Mouse (Mus musculus): ENCODE data around the gene Ros1. TPM values are rescaled to one million over a fixed set of nuclear protein-coding genes. Genes with fewer than 3 reads are reported as not detected.

The Ros1 gene
- total RNA-seq (2014; rRNA removed) (not detected in 2 replicates), polyA plus RNA-seq (2012; rRNA removed) (not detected in 2 replicates)

- Histone ChIP-seq H3K4me3 (ENCODE audit: insufficient read depth, low read depth, low read length) (no peak within 1 kb of the TSS), H3K9ac (ENCODE audit: low read depth, low read length) (no peak within 1 kb of the TSS)
- 77% methylated on average over 7 of the region's 7 CpGs for WGBS
These were observed at the start of gene Ros1 for GRCm38 (mm10) chr10:52194957-52195852. Ros1 (minus strand) TSS chr10:52195244.

GRCm38 (mm10) chr10:52242680-52243323 lies 47.8 kb upstream of the Ros1 start:
- 53% methylated on average over 7 of the region's 7 CpGs for WGBS
- no peak overlapping the region for H3K9ac ChIP-seq (ENCODE audit: low read depth, low read length)
- no peaks in the 10 kb centered on the region for H3K27me3 ChIP-seq (ENCODE audit: control insufficient read depth, insufficient read depth, low read length)
- no peak for DNase-seq (ENCODE audit: extremely low read depth, low read depth, low spot score)
- H3K4me1 ChIP-seq (ENCODE audit: control insufficient read depth, insufficient read depth, low read length), result no peaks in the 10 kb centered on the region
- H3K36me3 ChIP-seq (ENCODE audit: control insufficient read depth, insufficient read depth, low read length), result no peaks in the 10 kb centered on the region
- H3K27ac ChIP-seq (replicated peaks; ENCODE audit: insufficient read depth, low read depth, low read length), result no peak overlapping the region
- peaks cover 31% of the 10 kb centered on the region for H3K79me2 ChIP-seq (ENCODE audit: control insufficient read depth, insufficient read depth, low read length)
- TF ChIP-seq POLR2A (IDR thresholded peaks at IDR 0.05; ENCODE audit: extremely low read depth, insufficient read depth, low read length) (no peak), CTCF (IDR thresholded peaks at IDR 0.05; ENCODE audit: low read depth, low read length) (no peak)
- H3K4me3 ChIP-seq (ENCODE audit: insufficient read depth, low read depth, low read length), result no peak overlapping the region

More at GRCm38 (mm10) chr10:52194957-52195852, at the start of gene Ros1:
- Histone ChIP-seq H3K36me3 (ENCODE audit: control insufficient read depth, insufficient read depth, low read length) (no peaks in the 10 kb centered on the region), H3K27me3 (ENCODE audit: control insufficient read depth, insufficient read depth, low read length) (peaks cover 2% of the 10 kb centered on the region; the same call in 1 of the 2 replicates), H3K79me2 (ENCODE audit: control insufficient read depth, insufficient read depth, low read length) (no peaks in the 10 kb centered on the region), H3K4me1 (ENCODE audit: control insufficient read depth, insufficient read depth, low read length) (no peaks in the 10 kb centered on the region), H3K27ac (replicated peaks; ENCODE audit: insufficient read depth, low read depth, low read length) (no peak within 1 kb of the TSS)
- TF ChIP-seq CTCF (IDR thresholded peaks at IDR 0.05; ENCODE audit: low read depth, low read length), result no peak
- TF ChIP-seq POLR2A (IDR thresholded peaks at IDR 0.05; ENCODE audit: extremely low read depth, insufficient read depth, low read length), result no peak
- no peak for DNase-seq (ENCODE audit: extremely low read depth, low read depth, low spot score)

GRCm38 (mm10) chr10:52242015-52242414 lies 47.0 kb upstream of the Ros1 start:
- 65% methylated on average over 5 of the region's 5 CpGs for WGBS
- H3K4me3 ChIP-seq (ENCODE audit: insufficient read depth, low read depth, low read length), result no peak overlapping the region
- DNase-seq (ENCODE audit: extremely low read depth, low read depth, low spot score), result no peak

GRCm38 (mm10) chr10:52235461-52235860 lies 40.4 kb upstream of the Ros1 start:
- Histone ChIP-seq H3K79me2 (ENCODE audit: control insufficient read depth, insufficient read depth, low read length) (peaks cover 24% of the 10 kb centered on the region; the same call in 1 of the 2 replicates), H3K4me1 (ENCODE audit: control insufficient read depth, insufficient read depth, low read length) (peaks cover 10% of the 10 kb centered on the region), H3K27ac (replicated peaks; ENCODE audit: insufficient read depth, low read depth, low read length) (no peak overlapping the region), H3K27me3 (ENCODE audit: control insufficient read depth, insufficient read depth, low read length) (no peaks in the 10 kb centered on the region), H3K4me3 (ENCODE audit: insufficient read depth, low read depth, low read length) (no peak overlapping the region; the same call in 1 of the 2 replicates), H3K36me3 (ENCODE audit: control insufficient read depth, insufficient read depth, low read length) (no peaks in the 10 kb centered on the region), H3K9ac (ENCODE audit: low read depth, low read length) (no peak overlapping the region)
- TF ChIP-seq POLR2A (IDR thresholded peaks at IDR 0.05; ENCODE audit: extremely low read depth, insufficient read depth, low read length) (no peak), CTCF (IDR thresholded peaks at IDR 0.05; ENCODE audit: low read depth, low read length) (no peak)
- WGBS, result 83% methylated on average over 5 of the region's 5 CpGs
- DNase-seq (ENCODE audit: extremely low read depth, low read depth, low spot score), result no peak

More at GRCm38 (mm10) chr10:52242015-52242414, 47.0 kb upstream of the Ros1 start:
- no peak overlapping the region for H3K9ac ChIP-seq (ENCODE audit: low read depth, low read length)
- no peaks in the 10 kb centered on the region for H3K4me1 ChIP-seq (ENCODE audit: control insufficient read depth, insufficient read depth, low read length)
- H3K36me3 ChIP-seq (ENCODE audit: control insufficient read depth, insufficient read depth, low read length), result no peaks in the 10 kb centered on the region
- TF ChIP-seq CTCF (IDR thresholded peaks at IDR 0.05; ENCODE audit: low read depth, low read length) (no peak), POLR2A (IDR thresholded peaks at IDR 0.05; ENCODE audit: extremely low read depth, insufficient read depth, low read length) (no peak)
- H3K27ac ChIP-seq (replicated peaks; ENCODE audit: insufficient read depth, low read depth, low read length), result no peak overlapping the region
- H3K79me2 ChIP-seq (ENCODE audit: control insufficient read depth, insufficient read depth, low read length), result peaks cover 36% of the 10 kb centered on the region
- no peaks in the 10 kb centered on the region for H3K27me3 ChIP-seq (ENCODE audit: control insufficient read depth, insufficient read depth, low read length)

DNA sequence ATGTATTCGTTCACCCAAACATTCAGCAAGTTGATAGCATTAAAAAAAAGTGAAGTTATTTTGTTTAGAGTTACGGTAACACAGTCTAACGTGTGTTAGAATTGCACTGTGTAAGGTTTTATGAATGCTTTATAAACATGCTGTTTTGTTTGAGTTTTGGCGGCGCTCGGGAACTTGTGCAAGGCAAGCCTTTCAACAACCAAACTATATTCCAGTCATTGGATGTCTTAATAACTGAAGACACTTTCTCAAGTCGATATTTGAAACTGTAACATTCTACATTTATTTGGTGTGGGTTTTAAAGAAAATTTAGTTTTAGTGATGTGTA lies 39.6 kb upstream of the Ros1 start:
- Histone ChIP-seq H3K4me1 (ENCODE audit: control insufficient read depth, insufficient read depth, low read length) (peaks cover 10% of the 10 kb centered on the region), H3K79me2 (ENCODE audit: control insufficient read depth, insufficient read depth, low read length) (peaks cover 18% of the 10 kb centered on the region; the same call in 1 of the 2 replicates), H3K4me3 (ENCODE audit: insufficient read depth, low read depth, low read length) (0 out of 2 replicates have a peak overlapping the region, but pooled peaks have one; percentile 91), H3K36me3 (ENCODE audit: control insufficient read depth, insufficient read depth, low read length) (no peaks in the 10 kb centered on the region), H3K9ac (ENCODE audit: low read depth, low read length) (no peak overlapping the region), H3K27ac (replicated peaks; ENCODE audit: insufficient read depth, low read depth, low read length) (no peak overlapping the region), H3K27me3 (ENCODE audit: control insufficient read depth, insufficient read depth, low read length) (no peaks in the 10 kb centered on the region)
- WGBS, result 3% methylated on average over 7 of the region's 7 CpGs
- peak; percentile 23 for DNase-seq (ENCODE audit: extremely low read depth, low read depth, low spot score)
- TF ChIP-seq CTCF (IDR thresholded peaks at IDR 0.05; ENCODE audit: low read depth, low read length) (no peak), POLR2A (IDR thresholded peaks at IDR 0.05; ENCODE audit: extremely low read depth, insufficient read depth, low read length) (no peak)
